Mouse (Mus musculus) T-helper 17 cell (primary cell): ENCODE measurements around the gene Cabp2.
"Not testable (repeated sequence)": the region's sequence is repeated elsewhere in the genome, so short reads cannot be mapped to it uniquely, and the experiment has no call there.

ENCODE experiments used
- in situ Hi-C, 2 experiments: fragments of 300-600 bp; cut with MboI, MseI; formaldehyde crosslinking; loops; 1 replicate in 1 of 2; 2 replicates in 1 of 2; pipeline ENCODE4 v1.15.1; 2025; ENCODE audit warnings: high pct_unique_total_duplicates in 2 of 2

The Cabp2 gene

GRCm38 (mm10) chr19:4119716-4120487 lies 38.5 kb downstream of the Cabp2 start:
- in situ Hi-C loops: loop anchor here in 1 of 2 experiments (10.0 kb wide), 1 partner anchor 385 kb away; no protein-coding TSS in a partner anchor

GRCm38 (mm10) chr19:4120496-4120895 lies 39.1 kb downstream of the Cabp2 start:
- in situ Hi-C loops: no loop called here

DNA sequence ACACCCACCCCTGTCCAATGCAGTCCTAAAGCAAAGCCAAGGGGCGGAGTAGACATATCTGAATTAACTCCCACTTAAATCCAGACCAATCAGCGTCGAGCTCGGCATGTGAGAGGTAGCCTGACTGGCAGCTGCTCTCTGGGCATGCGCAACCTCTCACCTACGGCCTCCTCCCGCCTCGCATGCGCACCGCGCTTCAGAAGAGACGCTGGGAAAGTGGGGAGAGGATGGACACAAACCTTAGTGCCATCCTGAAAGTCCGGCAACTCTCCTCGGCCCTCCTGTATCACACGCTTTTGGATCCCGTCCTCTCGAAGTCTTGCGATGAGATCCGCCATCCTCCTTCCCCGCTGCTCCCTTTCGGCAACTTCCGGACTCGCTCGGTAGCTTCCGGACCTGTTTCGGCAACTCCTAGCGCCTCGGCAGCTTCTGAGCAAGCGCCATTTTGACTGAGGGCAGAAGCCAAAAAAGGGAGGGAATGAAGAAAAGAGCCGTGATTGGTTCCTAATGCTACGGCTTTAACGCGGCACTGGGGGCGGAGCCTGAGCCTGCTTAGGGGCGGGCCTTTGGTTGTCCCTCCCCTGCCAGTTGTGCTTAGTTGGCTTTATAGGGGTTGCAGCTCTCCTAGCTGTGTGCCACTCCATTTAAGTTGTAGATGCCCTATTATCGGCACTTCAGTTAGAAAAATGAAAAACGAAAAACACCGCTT lies 39.9 kb downstream of the Cabp2 start:
- in situ Hi-C loops: no loop called here

- in situ Hi-C loops: not testable (repeated sequence)
Measured at GRCm38 (mm10) chr19:4121896-4122295, 40.5 kb downstream of the Cabp2 start.

GRCm38 (mm10) chr19:4122411-4123370 lies 41.3 kb downstream of the Cabp2 start:
- in situ Hi-C loops: no loop called here

DNA sequence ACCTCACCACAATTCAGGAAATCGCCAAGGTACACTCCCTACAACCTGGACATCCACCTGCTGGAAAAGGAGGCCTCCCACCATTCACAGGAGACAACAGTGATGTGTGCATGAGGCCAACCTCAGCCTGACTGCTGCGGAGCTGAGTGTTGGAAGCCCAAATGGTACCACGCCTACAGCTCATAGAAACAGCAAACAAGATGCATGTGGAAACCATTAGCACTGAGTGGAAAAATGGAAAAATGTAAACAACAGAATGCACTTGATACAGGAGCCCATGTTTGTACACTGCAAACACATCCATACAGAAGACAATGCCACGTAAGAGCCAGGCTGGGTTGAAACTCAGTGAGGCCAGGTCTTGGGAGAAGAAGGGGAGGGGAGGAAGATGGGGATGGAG lies 43.1 kb downstream of the Cabp2 start:
- in situ Hi-C loops: no loop called here

GRCm38 (mm10) chr19:4125268-4125667 lies 43.9 kb downstream of the Cabp2 start:
- in situ Hi-C loops: not testable (repeated sequence)

DNA sequence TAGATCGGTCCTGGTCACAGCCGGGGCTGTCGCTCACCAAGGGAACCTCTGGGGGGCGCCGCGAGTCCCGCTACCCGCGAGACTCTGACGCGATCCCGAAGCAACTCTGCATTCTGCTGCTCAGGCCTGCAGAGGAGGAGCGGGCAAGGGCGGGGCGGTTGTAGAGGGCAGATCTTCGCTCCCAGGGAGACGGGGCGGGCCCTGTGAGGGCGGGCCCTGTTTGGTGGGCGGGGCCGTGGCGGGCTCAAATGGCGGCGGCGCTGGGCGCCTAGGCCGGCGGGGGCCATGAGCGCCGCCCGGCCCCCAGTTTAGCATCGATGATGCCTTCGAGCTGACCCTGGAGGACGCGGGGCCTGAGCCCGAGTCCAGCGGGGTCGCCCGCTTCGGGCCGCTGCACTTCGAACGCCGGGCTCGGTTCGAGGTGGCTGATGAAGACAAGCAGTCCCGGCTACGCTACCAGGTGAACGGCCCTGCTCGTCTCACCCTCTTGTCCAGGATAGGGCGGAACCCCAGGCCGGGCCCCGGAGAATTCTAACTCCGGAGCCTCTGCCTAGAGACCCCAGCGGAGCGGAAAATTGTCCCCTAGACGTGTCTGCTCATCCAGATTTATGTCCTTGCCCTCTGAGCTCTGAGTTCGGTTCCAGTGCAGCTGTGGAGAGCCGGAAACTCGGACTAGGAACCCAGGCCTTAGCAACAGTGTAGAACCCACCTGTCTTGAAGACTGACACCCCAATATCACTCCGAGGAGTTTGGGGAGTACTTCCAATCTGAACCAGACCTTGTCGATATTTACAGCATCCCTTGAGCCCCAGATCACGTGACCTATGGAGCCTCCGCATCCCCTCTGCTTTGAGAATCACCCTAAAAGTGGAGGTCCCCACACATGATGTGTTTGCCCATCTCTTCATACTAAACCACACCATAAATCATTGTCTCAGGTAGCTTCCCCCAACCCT lies 44.6 kb downstream of the Cabp2 start, which contains the start of gene Aip:
Gene Aip (minus strand): TSS at position 118 of the 956 bp plus-strand sequence.
- in situ Hi-C loops: no loop called here

- in situ Hi-C loops: no loop called here
Measured at GRCm38 (mm10) chr19:4126759-4127495, 45.5 kb downstream of the Cabp2 start.

GRCm38 (mm10) chr19:4129462-4129861 lies 48.1 kb downstream of the Cabp2 start:
- in situ Hi-C loops: no loop called here

DNA sequence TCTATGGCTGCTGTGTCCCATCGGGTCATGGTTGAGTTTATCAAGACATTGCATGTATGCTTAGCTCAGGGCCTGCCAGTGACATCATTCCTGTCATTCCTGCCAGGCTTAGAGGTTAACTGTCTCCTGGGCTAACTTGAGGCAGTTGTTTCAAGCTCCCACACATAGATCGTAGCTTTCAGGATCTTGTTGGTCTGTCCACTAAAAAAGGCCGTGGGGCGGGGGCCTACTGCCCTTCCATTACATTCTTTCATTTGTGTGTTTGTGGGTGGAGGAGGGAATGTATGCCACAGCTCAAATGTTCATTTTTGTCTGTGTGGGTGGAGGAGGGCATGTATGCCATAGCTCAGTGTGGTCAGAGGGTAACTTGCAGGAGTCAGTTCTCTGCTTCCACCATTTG lies 48.7 kb downstream of the Cabp2 start:
- in situ Hi-C loops: no loop called here

DNA sequence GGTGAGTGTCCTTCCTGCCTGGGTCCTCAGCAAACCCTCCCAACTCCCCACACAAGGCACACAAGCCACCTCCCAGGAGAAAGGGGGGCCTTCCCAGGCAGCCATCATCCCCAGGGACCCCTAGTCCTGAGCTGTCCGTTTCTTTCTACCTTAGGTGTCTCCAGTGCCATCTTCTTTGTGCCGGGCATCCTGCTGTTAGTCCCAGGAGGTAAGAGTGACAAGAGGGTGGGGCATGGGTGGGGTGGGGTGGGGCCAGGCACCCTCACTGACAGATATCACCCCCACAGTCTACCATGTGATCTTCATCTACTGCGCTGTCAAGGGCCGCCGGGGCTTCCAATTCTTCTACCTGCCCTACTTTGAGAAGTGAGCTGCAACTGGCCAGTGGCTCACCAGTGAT lies 49.7 kb downstream of the Cabp2 start:
- in situ Hi-C loops: no loop called here

DNA sequence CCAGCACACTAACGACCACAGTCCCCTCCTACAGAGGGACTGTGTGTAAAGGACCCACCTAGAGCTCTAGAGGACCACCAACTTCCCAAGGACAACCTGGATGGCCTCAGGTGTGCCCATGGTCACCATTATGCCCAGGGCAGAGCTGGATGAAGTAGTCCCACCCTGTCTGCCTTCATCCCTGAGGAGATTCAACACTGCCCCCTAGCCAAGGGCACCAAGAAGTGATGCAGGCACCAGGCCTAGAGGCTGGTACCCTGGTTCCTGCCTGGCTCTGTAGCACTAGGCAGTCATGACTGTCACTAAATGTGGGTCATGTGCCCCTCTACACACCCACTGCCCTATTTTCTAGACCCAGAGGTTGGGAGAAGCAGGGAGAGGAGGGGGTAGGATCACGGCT lies 50.4 kb downstream of the Cabp2 start:
- in situ Hi-C loops: no loop called here

GRCm38 (mm10) chr19:4134354-4134753 lies 53.0 kb downstream of the Cabp2 start:
- in situ Hi-C loops: no loop called here

DNA sequence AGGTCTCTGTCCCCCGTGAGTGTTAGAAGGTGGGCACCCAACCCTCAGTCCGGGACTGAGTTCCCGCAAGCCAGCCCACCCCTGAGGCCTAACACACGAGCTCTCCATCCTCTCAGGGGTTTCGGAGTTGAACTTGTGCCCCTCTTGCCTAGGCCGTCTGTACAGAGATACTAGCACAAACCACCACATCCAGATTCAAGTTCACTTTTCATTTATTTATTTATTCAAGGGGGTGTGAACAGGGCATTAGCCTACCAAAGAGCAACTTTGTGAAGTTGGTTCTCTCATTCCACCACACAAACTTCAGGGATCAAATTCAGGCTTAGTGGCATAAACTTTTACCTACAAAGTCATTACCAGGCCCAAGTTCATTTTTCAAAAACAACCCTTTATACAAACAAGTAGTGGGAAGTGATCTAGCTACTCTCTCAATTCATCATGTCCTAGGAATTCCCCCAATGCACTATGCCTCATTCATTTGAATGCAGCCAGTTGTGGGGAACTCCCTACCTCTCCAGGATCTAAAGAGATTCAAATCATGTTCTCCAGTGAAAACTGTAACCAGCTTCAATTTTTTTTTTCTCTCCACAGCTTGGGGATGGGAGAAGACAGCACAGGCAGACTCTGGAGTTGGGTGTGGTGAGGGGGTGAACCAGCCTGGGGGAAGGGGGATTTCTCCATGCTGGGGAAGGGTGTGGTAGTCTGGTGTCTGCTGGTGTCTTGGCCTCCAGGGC lies 54.0 kb downstream of the Cabp2 start:
- in situ Hi-C loops: not testable (repeated sequence)

GRCm38 (mm10) chr19:4135963-4136345 lies 54.6 kb downstream of the Cabp2 start:
- in situ Hi-C loops: not testable (repeated sequence)

DNA sequence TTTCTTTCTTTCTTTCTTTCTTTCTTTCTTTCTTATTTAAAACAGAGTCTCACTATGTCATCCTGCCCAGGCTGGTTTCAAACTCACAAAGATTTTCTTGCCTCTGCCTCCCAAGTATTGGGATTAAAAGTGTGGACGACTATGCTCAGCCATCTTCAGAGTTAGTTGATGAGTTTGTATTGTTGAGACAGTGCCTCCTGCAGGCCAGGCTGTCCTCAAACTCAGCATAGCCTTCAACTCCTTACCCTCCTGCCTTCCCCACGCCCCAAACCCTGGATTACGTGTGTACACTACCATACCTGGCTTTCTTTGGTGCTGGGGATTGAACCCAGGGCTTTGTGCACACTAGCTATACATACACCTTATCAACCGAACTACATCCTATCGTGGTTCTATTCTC lies 55.1 kb downstream of the Cabp2 start:
- in situ Hi-C loops: no loop called here
